Mouse (Mus musculus) inflammation-experienced regulatory T-cells, adult 6 months (primary cell): ENCODE data around the gene Usb1. TPM values are rescaled to one million over a fixed set of nuclear protein-coding genes. Genes with fewer than 3 reads are reported as not detected.
A peak's percentile ranks its signal among the peaks of the same experiment; 100 is the strongest.
"Not testable (repeated sequence)": the region's sequence is repeated elsewhere in the genome, so short reads cannot be mapped to it uniquely, and the experiment has no call there.

Experiments
- ATAC-seq: one replicate; pipeline ENCODE4 v1.8.0; 2017
- polyA plus RNA-seq, 3 experiments: library from polyadenylated mRNA; unstranded; fragments of 100-300 nt; shearing (Covaris generic); gene quantifications; one replicate each; pipeline ENCODE4 v1.2.1; 2017

Usb1 gene
- polyA plus RNA-seq, 3 experiments from 2014 or later: 59.7 to 62.9 (median 59.7) TPM

- ATAC-seq: no peak
These were observed 43.4 kb downstream of the Usb1 start for GRCm38 (mm10) chr8:95375374-95375930.

- ATAC-seq: no peak
These were observed 44.4 kb downstream of the Usb1 start for GRCm38 (mm10) chr8:95376309-95376999.

- no peak for ATAC-seq
These were observed 45.0 kb downstream of the Usb1 start for GRCm38 (mm10) chr8:95377101-95377500.

- no peak for ATAC-seq
These were observed 45.8 kb downstream of the Usb1 start for GRCm38 (mm10) chr8:95377863-95378291.

GRCm38 (mm10) chr8:95378928-95379327 is 46.8 kb downstream of the Usb1 start:
- ATAC-seq: not testable (repeated sequence)

GRCm38 (mm10) chr8:95380953-95381352 is 48.9 kb downstream of the Usb1 start:
- no peak for ATAC-seq

- no peak for ATAC-seq
These were observed 49.5 kb downstream of the Usb1 start for GRCm38 (mm10) chr8:95381595-95381994.

GRCm38 (mm10) chr8:95384501-95384900 is 52.4 kb downstream of the Usb1 start:
- no peak for ATAC-seq

GRCm38 (mm10) chr8:95386037-95386436 is 54.0 kb downstream of the Usb1 start:
- no peak for ATAC-seq

GRCm38 (mm10) chr8:95387221-95387620 is 55.1 kb downstream of the Usb1 start:
- no peak for ATAC-seq

GRCm38 (mm10) chr8:95387936-95388335 is 55.9 kb downstream of the Usb1 start:
- ATAC-seq: no peak

- peak; percentile 50 for ATAC-seq
These were observed 58.2 kb downstream of the Usb1 start for GRCm38 (mm10) chr8:95390312-95390711.

- ATAC-seq: no peak
These were observed 59.0 kb downstream of the Usb1 start for GRCm38 (mm10) chr8:95391101-95391500.

- ATAC-seq: no peak
These were observed 60.5 kb downstream of the Usb1 start for GRCm38 (mm10) chr8:95392604-95393003.

- no peak for ATAC-seq
These were observed 63.3 kb downstream of the Usb1 start for GRCm38 (mm10) chr8:95395186-95395918.

- no peak for ATAC-seq
These were observed 64.7 kb downstream of the Usb1 start for GRCm38 (mm10) chr8:95396752-95397151.

Other genes starting within 250 kb of the Usb1 start
- gene Kifc3, start 129.5 kb upstream of the Usb1 start, polyA plus RNA-seq: 1 to 10 TPM in 1 of 3 experiments, under 1 TPM in 1, not detected in 1; 0.40 to 1.1 TPM
- under 1 TPM in 1 of 3 experiments, not detected in 2; 0.32 TPM for gene Cngb1, start 25.7 kb upstream of the Usb1 start, polyA plus RNA-seq
- not detected for gene Tepp, start 21.7 kb upstream of the Usb1 start, polyA plus RNA-seq
- gene Zfp319, start 334 bp upstream of the Usb1 start, polyA plus RNA-seq: 1 to 10 TPM; 3.1 to 4.2 (median 3.6) TPM
- gene Mmp15, start 20.0 kb downstream of the Usb1 start, polyA plus RNA-seq: 1 to 10 TPM in 1 of 3 experiments, under 1 TPM in 2; 0.53 to 1.3 (median 0.63) TPM
- gene Cfap20, start 102.6 kb downstream of the Usb1 start, polyA plus RNA-seq: 10 to 100 TPM; 55.7 to 72.2 (median 70.1) TPM
- 10 to 100 TPM; 10.6 to 16.8 (median 12.5) TPM for gene Csnk2a2, start 157.8 kb downstream of the Usb1 start, polyA plus RNA-seq
- not detected for gene Ccdc113, start 201.8 kb downstream of the Usb1 start, polyA plus RNA-seq
- gene Prss54, start 244.1 kb downstream of the Usb1 start, polyA plus RNA-seq: not detected